Mouse (Mus musculus): ENCODE measurements around the gene Abat. TPM values are rescaled to one million over a fixed set of nuclear protein-coding genes. Genes with fewer than 3 reads are reported as not detected.

Gene Abat
- polyA plus RNA-seq (2014; fragmentation: Illumina TruSeq; extraction: RNeasy Lipid Tissue Mini Kit (QIAGEN cat#74804); ENCODE audit: low read depth, low replicate concordance) = 220 TPM

DNA sequence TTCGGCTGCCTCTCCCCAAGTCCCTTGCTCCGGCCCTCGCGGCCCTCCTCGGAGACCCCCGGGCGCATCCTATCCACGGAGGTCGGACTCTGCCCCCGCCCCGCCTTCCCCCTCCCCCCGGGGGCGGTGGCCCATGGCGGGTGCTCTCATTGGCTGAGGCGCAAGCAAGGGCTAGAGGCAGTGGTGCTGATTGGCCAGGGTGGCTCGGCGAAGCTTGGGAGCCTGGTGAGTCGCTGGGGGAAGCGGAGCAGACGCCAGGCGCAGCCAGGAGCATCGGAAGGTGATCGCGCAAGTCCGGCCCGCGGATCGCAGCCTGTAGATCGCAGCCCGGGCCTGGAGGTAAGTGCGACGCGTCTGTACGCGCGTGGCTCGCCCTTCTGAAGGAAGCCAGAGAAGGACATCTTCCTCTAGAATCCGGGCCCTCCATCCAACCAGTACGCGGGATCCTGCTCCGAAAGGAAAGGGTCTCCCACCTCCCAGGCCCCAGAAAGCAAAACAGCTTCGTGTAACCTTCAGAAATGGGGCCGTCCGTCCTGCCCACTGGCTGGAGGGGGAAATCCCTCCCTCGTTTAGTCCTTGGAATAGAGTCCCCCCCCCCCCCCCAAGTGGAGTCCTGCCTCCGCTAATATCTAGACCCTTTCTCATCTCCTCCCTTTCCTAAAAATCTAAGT lies at the start of gene Abat:
Gene Abat (plus strand): TSS at position 194 of the 671 bp plus-strand sequence.

DNA sequence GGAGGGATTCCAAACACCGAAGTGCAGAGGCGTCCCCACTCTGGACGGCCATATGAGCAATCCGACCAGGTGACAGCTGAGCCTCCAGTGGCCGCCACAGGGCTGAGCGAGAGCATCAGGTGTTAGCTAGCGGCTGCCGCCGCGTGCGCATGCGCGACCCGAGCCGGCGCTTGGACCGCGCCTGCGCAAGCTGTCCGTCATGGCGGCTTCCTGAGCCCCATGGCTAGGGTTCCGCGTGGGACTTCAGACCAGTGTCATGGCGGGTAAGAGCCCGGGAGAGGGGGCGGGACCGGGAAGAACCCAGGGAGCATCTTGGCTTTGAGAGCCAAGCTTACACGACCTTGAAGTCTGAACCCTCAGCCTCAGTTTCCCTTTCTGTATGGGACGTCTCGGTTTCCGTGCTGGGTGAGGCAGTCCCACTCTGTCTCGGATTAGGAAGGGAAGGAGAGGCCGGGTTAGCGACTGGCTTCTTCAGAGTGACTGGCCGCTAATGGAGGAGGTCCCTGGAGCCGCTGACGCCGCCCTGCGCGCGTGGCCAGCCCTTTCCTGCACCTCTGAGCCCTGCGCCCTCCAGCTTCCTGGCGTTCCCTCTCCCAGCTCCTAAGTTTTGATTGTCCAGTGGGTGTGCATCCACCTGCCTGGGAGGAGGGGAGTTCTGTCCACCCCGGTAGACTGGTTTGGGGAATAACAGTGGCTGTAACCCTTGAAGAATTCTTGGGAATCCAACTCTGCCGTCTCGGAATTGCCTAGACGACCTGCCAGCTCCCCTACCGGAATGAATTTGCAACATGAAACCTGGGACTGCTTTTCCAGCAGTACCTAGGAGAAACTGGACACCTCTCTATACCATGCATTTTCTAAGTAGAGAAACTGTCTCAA lies 42.4 kb upstream of the Abat start, which contains the start of gene Mettl22:
Gene Mettl22 (plus strand): TSS at position 186 of the 879 bp plus-strand sequence.

GRCm38 (mm10) chr16:8637217-8638051 lies 124.2 kb downstream of the Abat start, which contains the start of the genes Pmm2 and Tmem186:
Gene Pmm2 (plus strand): TSS chr16:8637674.
Gene Tmem186 (minus strand): TSS chr16:8637712.

Other genes starting within 250 kb of the Abat start
- gene Tmem114, start 88.3 kb upstream of the Abat start, polyA plus RNA-seq (2014; fragmentation: Illumina TruSeq; extraction: RNeasy Lipid Tissue Mini Kit (QIAGEN cat#74804); ENCODE audit: low read depth, low replicate concordance) = not detected
- 1.1 TPM for gene Mettl22, start 42.6 kb upstream of the Abat start, polyA plus RNA-seq (2014; fragmentation: Illumina TruSeq; extraction: RNeasy Lipid Tissue Mini Kit (QIAGEN cat#74804); ENCODE audit: low read depth, low replicate concordance)
- 124 TPM for gene Pmm2, start 124.2 kb downstream of the Abat start, polyA plus RNA-seq (2014; fragmentation: Illumina TruSeq; extraction: RNeasy Lipid Tissue Mini Kit (QIAGEN cat#74804); ENCODE audit: low read depth, low replicate concordance)
- gene Tmem186, start 124.3 kb downstream of the Abat start, polyA plus RNA-seq (2014; fragmentation: Illumina TruSeq; extraction: RNeasy Lipid Tissue Mini Kit (QIAGEN cat#74804); ENCODE audit: low read depth, low replicate concordance) = 7.0 TPM
- gene Carhsp1, start 158.7 kb downstream of the Abat start, polyA plus RNA-seq (2014; fragmentation: Illumina TruSeq; extraction: RNeasy Lipid Tissue Mini Kit (QIAGEN cat#74804); ENCODE audit: low read depth, low replicate concordance) = 13.4 TPM
- gene Gm5767, start 167.3 kb downstream of the Abat start, polyA plus RNA-seq (2014; fragmentation: Illumina TruSeq; extraction: RNeasy Lipid Tissue Mini Kit (QIAGEN cat#74804); ENCODE audit: low read depth, low replicate concordance) = not detected

Measured in kidney, adult 10 weeks (tissue).